In genomic region chr6:72259474-72259873, GRCm38 (mm10) we compare ENCODE assay signal across 27 mouse cellular contexts. TPM values are rescaled to one million over a fixed set of nuclear protein-coding genes. Genes with fewer than 3 reads are reported as not detected.
DNase-seq lines count a peak whose midpoint lies in the region; ATAC-seq lines count a peak whose summit lies in the region.
"Had no signal": no experiment of that assay in that cellular context is flagged by ENCODE, and none has a peak within 500 bp of the region (broad histone marks: within the 10 kb centered on the region; RNA-seq: fewer than 3 reads in every experiment).

No protein-coding gene starts in this region.

- peak; percentile 98 for DNase-seq in heart, adult 11 months
- DNase-seq in kidney, adult 9 months = peak; percentile 63
- DNase-seq in gastrocnemius, postnatal 14 days = peak; percentile 57
- DNase-seq in heart, postnatal 10 days = peak; percentile 80 to 86
- DNase-seq in spleen, postnatal 4 days (ENCODE audit: low spot score in 2 of 2) = no peak
- DNase-seq: cerebellum, adult 18-20 months; layer of hippocampus, postnatal 36 days; midbrain, embryonic 14.5 days; spleen, adult 18-20 months; thymus, postnatal 36 days had no signal

- no peak overlapping the region for H3K4me3 ChIP-seq in heart, embryonic 11.5 days (ENCODE audit: low read depth, low read length)
- no peak overlapping the region for H3K4me3 ChIP-seq in kidney, embryonic 15.5 days (replicated peaks)
- H3K4me3 ChIP-seq: embryonic facial prominence, embryonic 12.5 days; erythroblast, embryonic 14.5 days; forebrain, embryonic 13.5 days; heart, embryonic 15.5 days; layer of hippocampus, adult 2 months; limb, embryonic 13.5 days; neural tube, embryonic 13.5 days had no signal

- 71% methylated on average over 7 of the region's 7 CpGs for WGBS in heart, embryonic 11.5 days (ENCODE audit: insufficient replicate concordance)
- WGBS in kidney, embryonic 15.5 days = 70% methylated on average over 7 of the region's 7 CpGs

- H3K9me3 ChIP-seq in heart, embryonic 11.5 days (replicated peaks; ENCODE audit: control insufficient read depth, low read length) = no peaks in the 10 kb centered on the region
- no peaks in the 10 kb centered on the region for H3K9me3 ChIP-seq in kidney, embryonic 15.5 days (replicated peaks)
- H3K9me3 ChIP-seq: embryonic facial prominence, embryonic 12.5 days; forebrain, embryonic 13.5 days; heart, embryonic 15.5 days; limb, embryonic 13.5 days; neural tube, embryonic 13.5 days had no signal

- H3K27me3 ChIP-seq in heart, embryonic 11.5 days (ENCODE audit: control insufficient read depth, insufficient read depth, low read length) = no peaks in the 10 kb centered on the region
- no peaks in the 10 kb centered on the region; the same call in 1 of the 2 replicates for H3K27me3 ChIP-seq in kidney, embryonic 15.5 days
- H3K27me3 ChIP-seq: embryonic facial prominence, embryonic 12.5 days; heart, embryonic 15.5 days had no signal

- no peak overlapping the region for H3K9ac ChIP-seq in heart, embryonic 11.5 days (ENCODE audit: low read depth, low read length)
- H3K9ac ChIP-seq in kidney, embryonic 15.5 days = no peak overlapping the region
- H3K9ac ChIP-seq: embryonic facial prominence, embryonic 12.5 days; heart, embryonic 15.5 days; hindbrain, embryonic 14.5 days; limb, embryonic 13.5 days; liver, embryonic 14.5 days; neural tube, embryonic 13.5 days had no signal

- no peaks in the 10 kb centered on the region for H3K36me3 ChIP-seq in heart, embryonic 11.5 days (ENCODE audit: control insufficient read depth, insufficient read depth, low read length)
- no peaks in the 10 kb centered on the region for H3K36me3 ChIP-seq in kidney, embryonic 15.5 days
- H3K36me3 ChIP-seq: embryonic facial prominence, embryonic 12.5 days; heart, embryonic 15.5 days; limb, embryonic 13.5 days; neural tube, embryonic 13.5 days had no signal

- intact Hi-C loops in gastrocnemius, postnatal 14 days (cut with DNase I; ENCODE audit: low total_unique reads) = no loop called here
- intact Hi-C loops in heart, postnatal 10 days (cut with DNase I) = no loop called here

- no peak overlapping the region for H3K27ac ChIP-seq in heart, embryonic 11.5 days (ENCODE audit: low read depth, low read length)
- H3K27ac ChIP-seq in kidney, embryonic 15.5 days = no peak overlapping the region
- H3K27ac ChIP-seq: embryonic facial prominence, embryonic 12.5 days; forebrain, embryonic 13.5 days; heart, embryonic 15.5 days; hindbrain, embryonic 14.5 days; layer of hippocampus, adult 2 months; limb, embryonic 13.5 days; liver, embryonic 14.5 days; neural tube, embryonic 13.5 days had no signal

- peaks cover 15% of the 10 kb centered on the region for H3K4me1 ChIP-seq in heart, embryonic 11.5 days (ENCODE audit: control insufficient read depth, insufficient read depth, low read length)
- H3K4me1 ChIP-seq in kidney, embryonic 15.5 days = 0 out of 2 replicates have a peak, but pooled peaks cover 3% of the 10 kb centered on the region

- no peak for ATAC-seq in heart, embryonic 11.5 days (replicated peaks; ENCODE audit: insufficient number of reproducible peaks, low FRiP score, low TSS enrichment)
- ATAC-seq in kidney, embryonic 15.5 days (replicated peaks; ENCODE audit: low FRiP score) = no peak
- no peak for ATAC-seq in megakaryocyte progenitor cell, adult 5-6 weeks (replicated peaks; ENCODE audit: poor library complexity)
- ATAC-seq: forebrain, embryonic 13.5 days had no signal

- no peak overlapping the region for H3K4me2 ChIP-seq in heart, embryonic 11.5 days
- H3K4me2 ChIP-seq in kidney, embryonic 15.5 days = no peak overlapping the region
- H3K4me2 ChIP-seq: embryonic facial prominence, embryonic 12.5 days; forebrain, embryonic 13.5 days; heart, embryonic 15.5 days; hindbrain, embryonic 14.5 days; limb, embryonic 13.5 days; neural tube, embryonic 13.5 days had no signal

RNA-seq across cellular contexts. Expression of gene Atoh8, which starts 24.1 kb away (rescaled TPM):
- 11.6 and 11.8 TPM in 2 replicates for polyA plus RNA-seq in heart, embryonic 11.5 days (2014; fragmentation: Nextera tagmentation; extraction: Ambion mirVana)
- polyA plus RNA-seq in kidney, embryonic 15.5 days (2015; fragmentation: Nextera tagmentation; extraction: Ambion mirVana) = 18.5 and 18.9 TPM in 2 replicates
- total RNA-seq in gastrocnemius, postnatal 14 days (2021) = 1 to 10 TPM; 5.3 to 7.1 TPM
- 1 to 10 TPM; 8.6 TPM for total RNA-seq in heart, postnatal 10 days (2021)
- not detected in 2 replicates for total RNA-seq in megakaryocyte progenitor cell, adult 5-6 weeks (2015)
- total RNA-seq in megakaryocyte progenitor cell, adult 5-6 weeks (2017) = not detected in 2 replicates
- polyA plus RNA-seq: erythroblast, embryonic 14.5 days had no signal

RNA-seq across cellular contexts. Expression of gene Sftpb, which starts 44.9 kb away (rescaled TPM):
- 0.23 TPM in 1 of 2 replicates, not detected in the other for polyA plus RNA-seq in heart, embryonic 11.5 days (2014; fragmentation: Nextera tagmentation; extraction: Ambion mirVana)
- not detected in 2 replicates for polyA plus RNA-seq in kidney, embryonic 15.5 days (2015; fragmentation: Nextera tagmentation; extraction: Ambion mirVana)
- not detected for total RNA-seq in gastrocnemius, postnatal 14 days (2021)
- total RNA-seq in heart, postnatal 10 days (2021) = not detected
- not detected in 2 replicates for total RNA-seq in megakaryocyte progenitor cell, adult 5-6 weeks (2015)
- not detected in 2 replicates for total RNA-seq in megakaryocyte progenitor cell, adult 5-6 weeks (2017)
- total RNA-seq: adrenal gland, adult 18-20 months; adrenal gland, postnatal 4 days; layer of hippocampus, adult 2 months; layer of hippocampus, postnatal 36 days; left cerebral cortex, postnatal 14 days had no signal
- polyA plus RNA-seq: cortical plate, adult 2 months; embryonic facial prominence, embryonic 12.5 days; erythroblast, embryonic 14.5 days; forebrain, embryonic 13.5 days; limb, embryonic 13.5 days; liver, embryonic 14.5 days; midbrain, embryonic 14.5 days; stomach, embryonic 14.5 days had no signal

Comparison
In these comparisons a context has a peak if more than half of its experiments do, and no peak if none do; other contexts are left out.
1. DNase-seq: peak in heart, adult 11 months (single experiment), kidney, adult 9 months (single experiment), gastrocnemius, postnatal 14 days (single experiment) and heart, postnatal 10 days (2 of 2); none in spleen, postnatal 4 days (0 of 2).
2. RNA of gene Atoh8, which starts 24.1 kb away (total RNA-seq): 8.6 TPM in heart, postnatal 10 days and 5.3 to 7.1 TPM in gastrocnemius, postnatal 14 days; not detected in megakaryocyte progenitor cell, adult 5-6 weeks; every median in the first group is over 4 times any median in the second.